Mouse (Mus musculus): ENCODE measurements at regions not wholly inside any gene's neighbourhood (a gene's known extent, or its start where the extent isn't known, plus 50 kb on each side); places are given as distances from the start of the nearest gene placed in this dataset.

- no peak for DNase-seq
Measured at GRCm38 (mm10) chr2:128444599-128445011, 146.4 kb upstream of the Spdye4c start.

GRCm38 (mm10) chr2:128445443-128445842 lies 145.6 kb upstream of the Spdye4c start:
- no peak for DNase-seq

GRCm38 (mm10) chr2:128449294-128449693 lies 141.7 kb upstream of the Spdye4c start:
- DNase-seq = no peak

- no peak for DNase-seq
Measured at GRCm38 (mm10) chr2:128450045-128450444, 141.0 kb upstream of the Spdye4c start.

- DNase-seq = no peak
Measured at GRCm38 (mm10) chr2:128451554-128452239, 139.3 kb upstream of the Spdye4c start.

- no peak for DNase-seq
Measured at GRCm38 (mm10) chr2:128452582-128452981, 138.4 kb upstream of the Spdye4c start.

- no peak for DNase-seq
Measured at GRCm38 (mm10) chr2:128454509-128454908, 136.5 kb upstream of the Spdye4c start.

GRCm38 (mm10) chr2:128457591-128458209 lies 133.3 kb upstream of the Spdye4c start:
- DNase-seq = no peak

- DNase-seq = no peak
Measured at GRCm38 (mm10) chr2:128465214-128465984, 125.6 kb upstream of the Spdye4c start.

- no peak for DNase-seq
Measured at GRCm38 (mm10) chr2:128467490-128468245, 123.3 kb upstream of the Spdye4c start.

GRCm38 (mm10) chr2:128468323-128468722 lies 122.7 kb upstream of the Spdye4c start:
- no peak for DNase-seq

- no peak for DNase-seq
Measured at GRCm38 (mm10) chr2:128470351-128470750, 120.7 kb upstream of the Spdye4c start.

GRCm38 (mm10) chr2:128473241-128473954 lies 117.6 kb upstream of the Spdye4c start:
- DNase-seq = no peak

GRCm38 (mm10) chr2:128473997-128474396 lies 117.0 kb upstream of the Spdye4c start:
- DNase-seq = no peak

- no peak for DNase-seq
Measured at GRCm38 (mm10) chr2:128477242-128477641, 113.8 kb upstream of the Spdye4c start.

- no peak for DNase-seq
Measured at GRCm38 (mm10) chr2:128491217-128491877, 99.7 kb upstream of the Spdye4c start.

GRCm38 (mm10) chr2:128493871-128494270 lies 97.1 kb upstream of the Spdye4c start:
- DNase-seq = no peak

GRCm38 (mm10) chr2:128497891-128498290 lies 93.1 kb upstream of the Spdye4c start:
- no peak for DNase-seq

GRCm38 (mm10) chr2:128498611-128499010 lies 92.4 kb upstream of the Spdye4c start:
- DNase-seq = no peak

- DNase-seq = no peak
Measured at GRCm38 (mm10) chr2:128499575-128500184, 91.3 kb upstream of the Spdye4c start.

GRCm38 (mm10) chr2:128502676-128503075 lies 88.3 kb upstream of the Spdye4c start:
- DNase-seq = no peak
